Mouse (Mus musculus) heart, adult 2 months (tissue): Measurements from ENCODE around the gene Mto1. TPM values are rescaled to one million over a fixed set of nuclear protein-coding genes. Genes with fewer than 3 reads are reported as not detected.

Experiments used
- DNase-seq, 2 experiments: peaks; one replicate each; pipeline ENCODE4 v3.0.0; 2021
- H3K27ac ChIP-seq: fragments of 200-600 bp; 2 replicates; pipeline ENCODE4 v1.8.1; 2022
- H3K27me3 ChIP-seq: fragments of 200-500 bp; 2 replicates; pipeline ENCODE4 v1.6.1; 2012; ENCODE audit warnings: mild to moderate bottlenecking, low read length, inconsistent platforms, mixed read lengths; ENCODE audit not compliant: control insufficient read depth, insufficient read depth
- H3K36me3 ChIP-seq: fragments of 200-500 bp; 2 replicates; pipeline ENCODE4 v1.6.1; 2012; ENCODE audit warnings: low read length, inconsistent platforms; ENCODE audit not compliant: control insufficient read depth, insufficient read depth
- H3K4me1 ChIP-seq: fragments of 200-500 bp; 2 replicates; pipeline ENCODE4 v1.6.1; 2011; ENCODE audit warnings: low read length; ENCODE audit not compliant: control insufficient read depth, insufficient read depth
- H3K4me3 ChIP-seq: fragments of 200-600 bp; 2 replicates; pipeline ENCODE4 v1.8.1; 2022
- H3K79me2 ChIP-seq: fragments of 200-500 bp; replicated peaks from 2 replicates; pipeline ENCODE4 v1.6.1; 2012; ENCODE audit warnings: mild to moderate bottlenecking, inconsistent platforms, low read length, moderate library complexity, mixed read lengths; ENCODE audit not compliant: control insufficient read depth, insufficient read depth
- H3K9ac ChIP-seq: fragments of 200-500 bp; 2 replicates; pipeline ENCODE4 v1.6.1; 2012; ENCODE audit warnings: low read depth, mild to moderate bottlenecking, control low read depth, inconsistent platforms, low read length, mixed read lengths
- CTCF ChIP-seq: fragments of 200-600 bp; IDR thresholded peaks from 2 replicates; pipeline ENCODE4 v1.8.1; 2022; ENCODE audit warnings: antibody characterized with exemption, mild to moderate bottlenecking, moderate library complexity
- EP300 ChIP-seq: fragments of 200-500 bp; IDR thresholded peaks from 2 replicates; pipeline ENCODE4 v1.6.1; 2011; ENCODE audit warnings: low read depth, low read length, control low read depth; ENCODE audit not compliant: insufficient read depth
- POLR2A ChIP-seq: fragments of 200-500 bp; IDR thresholded peaks from 2 replicates; pipeline ENCODE4 v1.6.1; 2011; ENCODE audit warnings: mild to moderate bottlenecking, low read depth, low read length, control low read depth; ENCODE audit not compliant: insufficient read depth
- WGBS: fragments of 180-500 bp; shearing (Covaris S2); methylation state at CpG from one replicate; pipeline ENCODE4 v1.1.7; 2018; 5-methylcytosine and 5-hydroxymethylcytosine counted together
- intact Hi-C: fragments of 180-260 bp; cut with DNase I; formaldehyde crosslinking; loops from one replicate; pipeline ENCODE4 v1.15.1; 2025
- polyA plus RNA-seq: library from polyadenylated mRNA; depleted of rRNA; stranded (reverse); fragments of >200 nt; gene quantifications from 2 replicates; pipeline ENCODE4 v1.2.3, GENCODE M21; 2012
- total RNA-seq, 2 experiments: library from RNA; stranded (reverse); gene quantifications; 2 replicates each; pipeline ENCODE4 v1.2.3; 2021

The Mto1 gene
- total and polyA plus RNA-seq, 3 experiments, result 15.8 to 27.6 (median 22.5) TPM

DNA sequence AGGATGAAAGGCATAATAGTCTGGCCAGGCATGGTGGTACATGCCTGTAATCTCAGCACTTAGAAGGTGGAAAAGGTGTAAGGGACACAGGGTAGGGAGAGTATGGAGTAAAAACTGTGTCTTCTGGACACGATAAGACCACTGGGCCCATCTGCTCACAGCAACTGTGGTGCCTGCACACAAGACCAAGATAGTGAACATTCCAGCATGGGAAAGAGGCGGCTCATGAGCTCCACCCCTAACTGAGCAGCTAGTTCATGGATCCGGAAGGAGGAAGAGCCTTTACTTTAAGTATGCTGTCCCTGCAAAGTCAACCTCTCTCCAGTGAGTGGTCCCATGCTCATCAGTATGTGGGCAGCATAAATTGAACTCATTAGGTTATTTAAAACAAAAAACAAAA, 56.7 kb downstream of the Mto1 start:
- TF ChIP-seq EP300 (no peak), CTCF (no peak), POLR2A (no peak)
- no peak overlapping the region for H3K27ac ChIP-seq
- intact Hi-C loops, result no loop called here

DNA sequence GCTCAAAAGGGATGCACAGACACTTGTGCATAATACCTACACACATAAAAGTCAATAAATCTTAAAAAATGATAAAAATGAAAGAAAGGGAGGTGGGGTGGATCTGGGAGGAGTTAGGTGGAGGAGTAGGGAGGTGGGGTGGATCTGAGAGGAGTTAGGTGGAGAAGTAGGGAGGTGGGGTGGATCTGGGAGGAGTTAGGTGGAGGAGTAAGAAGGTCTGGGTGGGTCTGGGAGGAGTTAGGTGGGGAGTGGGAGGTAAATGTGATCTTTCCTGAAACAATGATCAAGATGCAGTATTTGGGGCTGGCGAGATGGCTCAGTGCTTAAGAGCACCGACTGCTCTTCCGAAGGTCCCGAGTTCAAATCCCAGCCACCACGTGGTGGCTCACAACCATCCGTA, 57.2 kb downstream of the Mto1 start:
- H3K27me3 ChIP-seq, result no peaks in the 10 kb centered on the region
- no peaks in the 10 kb centered on the region for H3K79me2 ChIP-seq
- intact Hi-C loops, result no loop called here
- no peak for DNase-seq
- TF ChIP-seq CTCF, result no peak
- TF ChIP-seq POLR2A, result no peak
- TF ChIP-seq EP300, result no peak
- WGBS, result 92% methylated on average over 6 of the region's 6 CpGs
- no peaks in the 10 kb centered on the region for H3K36me3 ChIP-seq
- H3K9ac ChIP-seq, result no peak overlapping the region
- no peak overlapping the region for H3K4me3 ChIP-seq
- H3K4me1 ChIP-seq, result no peaks in the 10 kb centered on the region; the same call in 1 of the 2 replicates
- H3K27ac ChIP-seq, result no peak overlapping the region

More for the DNA sequence above, 56.7 kb downstream of the Mto1 start:
- no peak for DNase-seq
- H3K36me3 ChIP-seq, result no peaks in the 10 kb centered on the region
- no peaks in the 10 kb centered on the region for H3K79me2 ChIP-seq
- H3K4me1 ChIP-seq, result no peaks in the 10 kb centered on the region; the same call in 1 of the 2 replicates
- 66% methylated on average over 3 of the region's 3 CpGs for WGBS
- H3K4me3 ChIP-seq, result no peak overlapping the region
- H3K9ac ChIP-seq, result no peak overlapping the region
- no peaks in the 10 kb centered on the region for H3K27me3 ChIP-seq

- TF ChIP-seq POLR2A, result no peak
- TF ChIP-seq EP300, result no peak
- no peak for TF ChIP-seq CTCF
- no peaks in the 10 kb centered on the region for H3K27me3 ChIP-seq
- H3K79me2 ChIP-seq, result no peaks in the 10 kb centered on the region
- no peak overlapping the region for H3K9ac ChIP-seq
- intact Hi-C loops, result no loop called here
- no peak for DNase-seq
- no peak overlapping the region for H3K27ac ChIP-seq
- no peaks in the 10 kb centered on the region; the same call in 1 of the 2 replicates for H3K4me1 ChIP-seq
- WGBS, result 22% methylated on average over 11 of the region's 11 CpGs
- no peaks in the 10 kb centered on the region for H3K36me3 ChIP-seq
- no peak overlapping the region for H3K4me3 ChIP-seq
Measured at GRCm38 (mm10) chr9:78506002-78506721, 58.2 kb downstream of the Mto1 start.

- WGBS, result 57% methylated on average over 7 of the region's 7 CpGs
- Histone ChIP-seq H3K27me3 (no peaks in the 10 kb centered on the region), H3K79me2 (no peaks in the 10 kb centered on the region), H3K36me3 (no peaks in the 10 kb centered on the region), H3K4me3 (no peak overlapping the region), H3K4me1 (no peaks in the 10 kb centered on the region; the same call in 1 of the 2 replicates), H3K27ac (no peak overlapping the region), H3K9ac (no peak overlapping the region)
- DNase-seq, result no peak
- intact Hi-C loops, result no loop called here
- no peak for TF ChIP-seq CTCF
- TF ChIP-seq EP300, result no peak
- TF ChIP-seq POLR2A, result no peak
Measured at GRCm38 (mm10) chr9:78506722-78507077, 58.7 kb downstream of the Mto1 start.

DNA sequence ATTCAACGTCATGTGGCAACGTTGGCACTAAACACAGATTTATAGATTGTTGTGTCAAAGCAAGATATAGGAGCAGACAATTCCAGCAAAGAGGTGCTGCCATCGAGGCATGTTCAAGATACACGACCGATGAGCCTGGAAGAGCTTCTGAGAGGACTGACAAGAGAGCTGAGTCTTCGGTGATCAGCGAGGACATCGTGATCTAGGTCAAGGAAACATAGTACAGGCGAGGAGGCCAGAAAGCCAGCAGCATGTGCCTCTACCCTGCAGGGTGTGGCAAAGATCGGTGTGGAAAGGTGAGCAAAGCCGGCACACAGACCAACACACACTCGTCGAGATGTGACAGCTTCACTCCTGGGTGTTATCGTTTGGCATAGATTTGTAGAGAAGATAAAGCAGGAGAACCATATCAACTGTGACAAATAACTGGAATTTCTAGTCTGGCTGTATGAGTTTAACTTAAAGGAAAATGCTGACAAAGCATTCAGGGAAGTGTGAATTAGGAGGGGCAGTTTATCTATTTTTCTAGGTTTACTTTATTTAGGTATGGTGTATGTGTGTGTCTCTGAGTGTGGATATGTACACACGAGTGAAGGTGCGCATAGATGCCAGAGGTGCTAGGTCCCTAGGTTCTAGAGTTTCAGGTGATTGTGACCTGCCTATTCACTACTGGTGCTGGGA, 60.2 kb downstream of the Mto1 start:
- intact Hi-C loops, result no loop called here
- DNase-seq, result no peak
- H3K4me3 ChIP-seq, result no peak overlapping the region
- H3K27ac ChIP-seq, result no peak overlapping the region
- no peak overlapping the region for H3K9ac ChIP-seq
- WGBS, result 85% methylated on average over 16 of the region's 16 CpGs
- H3K4me1 ChIP-seq, result peaks cover 2% of the 10 kb centered on the region
- no peaks in the 10 kb centered on the region for H3K79me2 ChIP-seq
- TF ChIP-seq CTCF (no peak), EP300 (no peak), POLR2A (no peak)
- H3K36me3 ChIP-seq, result no peaks in the 10 kb centered on the region
- no peaks in the 10 kb centered on the region for H3K27me3 ChIP-seq

GRCm38 (mm10) chr9:78511705-78512104, 63.7 kb downstream of the Mto1 start:
- TF ChIP-seq EP300 (no peak), CTCF (no peak), POLR2A (no peak)

More at GRCm38 (mm10) chr9:78511705-78512104, 63.7 kb downstream of the Mto1 start:
- H3K4me3 ChIP-seq, result no peak overlapping the region
- H3K79me2 ChIP-seq, result no peaks in the 10 kb centered on the region
- H3K4me1 ChIP-seq, result peaks cover 2% of the 10 kb centered on the region; the same call in 1 of the 2 replicates
- H3K27me3 ChIP-seq, result no peaks in the 10 kb centered on the region
- no peak overlapping the region for H3K9ac ChIP-seq
- DNase-seq, result no peak
- H3K36me3 ChIP-seq, result no peaks in the 10 kb centered on the region
- 92% methylated on average over 5 of the region's 5 CpGs for WGBS
- no peak overlapping the region for H3K27ac ChIP-seq
- intact Hi-C loops, result no loop called here
